Mouse (Mus musculus): ENCODE data around the gene Taar4. TPM values are rescaled to one million over a fixed set of nuclear protein-coding genes. Genes with fewer than 3 reads are reported as not detected.

Taar4 gene
- total RNA-seq, 2 experiments from 2014 or later, result not detected

DNA sequence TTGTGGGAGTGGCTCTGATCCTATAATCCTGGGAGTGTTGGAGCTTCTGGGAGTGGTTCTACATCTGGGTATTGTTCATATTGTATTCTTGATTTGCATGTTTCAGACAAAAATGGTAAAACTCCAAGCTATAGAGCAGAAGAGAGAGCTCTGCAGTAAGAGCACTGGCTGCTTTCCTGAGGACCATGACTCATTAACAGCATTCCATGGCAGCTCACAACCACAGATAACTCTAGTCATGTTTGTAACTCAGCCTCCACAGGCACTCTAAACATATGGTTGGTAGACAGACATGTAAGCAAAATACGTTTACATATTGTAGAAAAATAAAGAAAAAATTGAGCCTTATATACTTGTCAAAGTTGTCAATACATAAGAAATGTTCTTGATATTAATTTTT is 46.1 kb downstream of the Taar4 start:
- no peak for DNase-seq (ENCODE audit: low spot score in 2 of 2)

DNA sequence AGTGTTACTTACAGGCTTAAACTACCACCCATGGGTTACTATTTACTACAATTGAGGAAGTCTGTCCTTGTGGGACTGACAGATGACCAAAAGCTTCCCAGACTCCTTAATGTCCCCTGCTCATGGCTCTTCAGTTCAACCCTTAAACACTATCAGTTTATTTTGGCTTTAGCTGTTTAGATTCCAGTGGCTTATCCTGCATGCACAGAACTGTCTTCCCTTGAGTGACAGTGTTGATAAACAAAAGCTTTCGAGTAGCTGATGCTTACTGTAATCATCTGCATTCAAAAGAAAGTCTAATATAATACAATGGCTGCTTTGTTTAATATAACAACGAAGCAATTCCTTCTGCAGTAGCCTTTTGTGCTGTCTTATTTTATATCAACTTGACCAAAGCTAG is 46.7 kb downstream of the Taar4 start:
- no peak for DNase-seq (ENCODE audit: low spot score in 2 of 2)

DNA sequence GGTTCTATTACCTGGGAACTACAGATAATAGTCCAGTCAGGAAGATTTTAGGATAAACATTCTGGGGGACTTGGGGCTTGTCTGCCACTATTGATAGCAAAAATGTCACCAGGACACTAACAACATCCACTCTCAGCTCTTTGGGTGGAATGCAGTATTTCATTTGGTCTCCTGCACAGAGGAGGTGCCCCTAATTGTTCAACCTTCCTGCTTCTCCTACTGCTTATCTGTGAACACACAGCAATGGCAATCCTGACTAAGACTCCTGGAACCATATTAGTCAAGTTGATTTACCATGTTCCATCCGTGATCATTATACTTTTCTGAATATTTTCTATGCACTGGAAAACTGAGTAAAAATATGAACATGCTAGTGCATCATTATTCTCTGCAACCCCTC is 47.8 kb downstream of the Taar4 start:
- DNase-seq (ENCODE audit: low spot score in 2 of 2), result no peak

Other genes with a start within 250 kb of the Taar4 start
- gene Rps12, start 173.2 kb upstream of the Taar4 start, total RNA-seq (2021), result 100 to 1,000 TPM; 510 to 531 TPM
- gene Slc18b1, start 163.5 kb upstream of the Taar4 start, total RNA-seq (2021), result 10 to 100 TPM; 30.5 to 40.2 TPM
- gene Vnn3, start 109.0 kb upstream of the Taar4 start, total RNA-seq (2021), result 10 to 100 TPM in 1 of 2 experiments, 1 to 10 TPM in 1; 4.2 to 44.2 TPM
- gene Vnn1, start 65.8 kb upstream of the Taar4 start, total RNA-seq (2021), result 10 to 100 TPM; 19.8 to 40.5 TPM
- not detected for gene Taar1, start 40.1 kb upstream of the Taar4 start, total RNA-seq (2021)
- gene Taar2, start 21.9 kb upstream of the Taar4 start, total RNA-seq (2021), result not detected
- not detected for gene Taar3, start 10.9 kb upstream of the Taar4 start, total RNA-seq (2021)
- not detected for gene Taar5, start 10.2 kb downstream of the Taar4 start, total RNA-seq (2021)
- gene Taar6, start 25.2 kb downstream of the Taar4 start, total RNA-seq (2021), result not detected
- not detected for gene Taar7a, start 33.0 kb downstream of the Taar4 start, total RNA-seq (2021)
- gene Taar7b, start 39.4 kb downstream of the Taar4 start, total RNA-seq (2021), result not detected
- not detected for gene Taar7d, start 66.7 kb downstream of the Taar4 start, total RNA-seq (2021)
- not detected for gene Taar7e, start 77.1 kb downstream of the Taar4 start, total RNA-seq (2021)
- gene Taar7f, start 89.0 kb downstream of the Taar4 start, total RNA-seq (2021), result not detected
- gene Taar8a, start 116.0 kb downstream of the Taar4 start, total RNA-seq (2021), result not detected
- gene Taar8b, start 131.8 kb downstream of the Taar4 start, total RNA-seq (2021), result not detected
- not detected for gene Taar8c, start 141.4 kb downstream of the Taar4 start, total RNA-seq (2021)
- not detected for gene Taar9, start 149.0 kb downstream of the Taar4 start, total RNA-seq (2021)
- 100 to 1,000 TPM; 137 to 143 TPM for gene Stx7, start 188.8 kb downstream of the Taar4 start, total RNA-seq (2021)

All from adrenal gland, adult 18-20 months (tissue).